Mouse (Mus musculus) intestine, embryonic 14.5 days (tissue): ENCODE data around the gene Mcl1. TPM values are rescaled to one million over a fixed set of nuclear protein-coding genes. Genes with fewer than 3 reads are reported as not detected.
"Not testable (repeated sequence)": the region's sequence is repeated elsewhere in the genome, so short reads cannot be mapped to it uniquely, and the experiment has no call there.

Source experiments
- ATAC-seq: fragments of 200-750 bp; cut with Nextera tagmentation; replicated peaks from 2 replicates; pipeline ENCODE4 v1.8.0; 2017; ENCODE audit warnings: low read depth, moderate number of reproducible peaks, moderate TSS enrichment, moderate library complexity; ENCODE audit not compliant: low FRiP score, low TSS enrichment
- DNase-seq: peaks from one replicate; pipeline ENCODE4 v3.0.0-alpha.2; 2018; ENCODE audit warnings: low spot score
- H3K27ac ChIP-seq: fragments of 300-500 bp; sonication (generic); 2 replicates; pipeline ENCODE4 v1.5.1; 2014; ENCODE audit warnings: low read depth, mild to moderate bottlenecking, control low read depth
- H3K27me3 ChIP-seq: fragments of 300-500 bp; sonication (generic); replicated peaks from 2 replicates; pipeline ENCODE4 v1.6.1; 2014; ENCODE audit warnings: low read length, control low read depth; ENCODE audit not compliant: control insufficient read depth, insufficient read depth
- H3K36me3 ChIP-seq: fragments of 300-500 bp; sonication (generic); 2 replicates; pipeline ENCODE4 v1.6.1; 2014; ENCODE audit warnings: low read length, control low read depth; ENCODE audit not compliant: control insufficient read depth, insufficient read depth
- H3K4me1 ChIP-seq: fragments of 300-500 bp; sonication (generic); replicated peaks from 2 replicates; pipeline ENCODE4 v1.6.1; 2014; ENCODE audit warnings: low read length, control low read depth, mixed read lengths; ENCODE audit not compliant: control insufficient read depth, insufficient read depth
- H3K4me2 ChIP-seq: fragments of 300-500 bp; sonication (generic); 2 replicates; pipeline ENCODE4 v1.6.1; 2014; ENCODE audit warnings: low read length
- H3K4me3 ChIP-seq: fragments of 300-500 bp; sonication (generic); 2 replicates; pipeline ENCODE4 v1.5.1; 2014; ENCODE audit warnings: low read depth, low read length, control low read depth, mixed read lengths
- H3K9ac ChIP-seq: fragments of 300-500 bp; sonication (generic); 2 replicates; pipeline ENCODE4 v1.6.1; 2014; ENCODE audit warnings: mild to moderate bottlenecking, low read length
- H3K9me3 ChIP-seq: fragments of 300-500 bp; sonication (generic); 2 replicates; pipeline ENCODE4 v1.6.1; 2016; ENCODE audit warnings: low read length, control low read depth; ENCODE audit not compliant: control insufficient read depth
- WGBS: fragments of 180-500 bp; shearing (Covaris S2); extraction: QIAGEN DNeasy Blood & Tissue Kit; methylation state at CpG from one replicate; pipeline ENCODE4 v1.1.7; 2014; 5-methylcytosine and 5-hydroxymethylcytosine counted together
- polyA plus RNA-seq: library from polyadenylated mRNA; unstranded; fragments of >200 nt; fragmentation: Nextera tagmentation; extraction: Ambion mirVana; gene quantifications from 2 replicates; pipeline ENCODE4 v1.2.1, GENCODE M21; 2014

Mcl1 gene
- polyA plus RNA-seq, 1 experiment from 2014 or later, result 57.5 TPM

DNA sequence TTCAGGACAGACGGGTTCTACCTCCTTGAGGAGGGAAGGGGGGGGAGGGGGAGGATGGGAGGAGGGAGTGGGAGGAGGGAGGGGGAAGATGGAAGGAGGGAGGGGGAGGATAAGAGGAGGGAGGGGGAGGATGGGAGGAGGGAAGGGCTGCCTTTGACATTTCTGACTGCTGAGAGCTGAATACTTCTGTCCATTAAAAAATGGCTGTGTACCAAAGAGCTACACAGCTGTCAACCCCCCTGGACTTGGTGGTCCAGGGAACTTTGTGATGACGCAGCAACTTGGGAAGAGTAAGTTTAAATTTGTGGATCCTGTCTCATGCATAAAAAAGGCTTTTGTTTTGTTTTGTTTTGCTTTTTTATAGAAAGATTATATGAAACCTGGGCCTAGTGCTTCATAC lies 31.4 kb downstream of the Mcl1 start:
- Histone ChIP-seq H3K27ac (no peak overlapping the region), H3K4me2 (peak overlapping the region; percentile 18; the same call in 1 of the 2 replicates), H3K9me3 (no peaks in the 10 kb centered on the region), H3K4me1 (peaks cover 29% of the 10 kb centered on the region), H3K9ac (no peak overlapping the region), H3K27me3 (no peaks in the 10 kb centered on the region), H3K4me3 (no peak overlapping the region), H3K36me3 (no peaks in the 10 kb centered on the region)
- 27% methylated on average over 2 of the region's 2 CpGs for WGBS
- ATAC-seq (no peak), DNase-seq (no peak)

GRCm38 (mm10) chr3:95690552-95690951 lies 32.0 kb downstream of the Mcl1 start:
- H3K4me1 ChIP-seq, result peaks cover 29% of the 10 kb centered on the region
- H3K36me3 ChIP-seq, H3K9ac ChIP-seq, H3K9me3 ChIP-seq, H3K4me2 ChIP-seq, ATAC-seq, H3K27ac ChIP-seq, H3K4me3 ChIP-seq, DNase-seq, H3K27me3 ChIP-seq: not testable (repeated sequence)
- WGBS, result 93% methylated on average over 2 of the region's 2 CpGs

DNA sequence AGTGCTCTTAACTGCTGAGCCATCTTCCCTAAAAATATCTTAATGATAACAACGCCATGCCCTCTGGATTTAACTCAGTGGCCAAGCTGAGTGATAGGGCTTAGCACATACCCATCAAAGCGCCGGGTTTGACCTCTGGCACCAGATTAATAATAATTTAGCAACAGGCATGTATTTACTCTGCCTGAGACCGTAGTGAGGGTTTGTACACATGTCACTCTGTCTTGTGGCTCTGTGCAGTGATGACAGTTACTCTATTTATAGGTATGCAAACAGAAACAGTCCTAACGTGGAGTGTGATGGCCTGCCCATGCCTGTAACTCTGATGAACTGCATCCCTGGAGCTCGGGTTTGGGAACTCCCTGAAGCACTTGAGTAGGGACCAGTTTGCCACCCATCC lies 34.1 kb downstream of the Mcl1 start:
- H3K4me3 ChIP-seq, result no peak overlapping the region
- H3K4me1 ChIP-seq, result peaks cover 22% of the 10 kb centered on the region
- no peak overlapping the region for H3K27ac ChIP-seq
- WGBS, result 72% methylated on average over 6 of the region's 6 CpGs
- ATAC-seq (no peak), DNase-seq (no peak)
- H3K9ac ChIP-seq, result no peak overlapping the region
- no peaks in the 10 kb centered on the region for H3K9me3 ChIP-seq
- H3K27me3 ChIP-seq, result no peaks in the 10 kb centered on the region
- no peak overlapping the region for H3K4me2 ChIP-seq
- no peaks in the 10 kb centered on the region for H3K36me3 ChIP-seq

- Histone ChIP-seq H3K27me3 (no peaks in the 10 kb centered on the region), H3K4me2 (no peak overlapping the region), H3K9ac (no peak overlapping the region), H3K4me3 (no peak overlapping the region), H3K36me3 (no peaks in the 10 kb centered on the region), H3K9me3 (no peaks in the 10 kb centered on the region), H3K4me1 (peaks cover 17% of the 10 kb centered on the region), H3K27ac (no peak overlapping the region)
- WGBS, result 64% methylated on average over 11 of the region's 11 CpGs
- DNase-seq (no peak), ATAC-seq (no peak)
Measured at GRCm38 (mm10) chr3:95693821-95694807, 35.5 kb downstream of the Mcl1 start.

GRCm38 (mm10) chr3:95694808-95695703 lies 36.5 kb downstream of the Mcl1 start:
- Histone ChIP-seq H3K9ac (no peak overlapping the region), H3K27me3 (no peaks in the 10 kb centered on the region), H3K36me3 (no peaks in the 10 kb centered on the region), H3K4me1 (peaks cover 15% of the 10 kb centered on the region), H3K9me3 (no peaks in the 10 kb centered on the region), H3K4me3 (no peak overlapping the region), H3K27ac (no peak overlapping the region), H3K4me2 (no peak overlapping the region)
- no peak for DNase-seq
- ATAC-seq, result no peak
- 86% methylated on average over 11 of the region's 11 CpGs for WGBS

GRCm38 (mm10) chr3:95695796-95696195 lies 37.2 kb downstream of the Mcl1 start:
- DNase-seq (no peak), ATAC-seq (no peak)
- H3K9ac ChIP-seq, result no peak overlapping the region
- no peaks in the 10 kb centered on the region for H3K9me3 ChIP-seq
- H3K4me2 ChIP-seq, result no peak overlapping the region
- no peak overlapping the region for H3K27ac ChIP-seq
- no peaks in the 10 kb centered on the region for H3K27me3 ChIP-seq
- H3K36me3 ChIP-seq, result no peaks in the 10 kb centered on the region
- no peak overlapping the region for H3K4me3 ChIP-seq
- H3K4me1 ChIP-seq, result peaks cover 16% of the 10 kb centered on the region
- WGBS, result 30% methylated on average over 3 of the region's 3 CpGs

DNA sequence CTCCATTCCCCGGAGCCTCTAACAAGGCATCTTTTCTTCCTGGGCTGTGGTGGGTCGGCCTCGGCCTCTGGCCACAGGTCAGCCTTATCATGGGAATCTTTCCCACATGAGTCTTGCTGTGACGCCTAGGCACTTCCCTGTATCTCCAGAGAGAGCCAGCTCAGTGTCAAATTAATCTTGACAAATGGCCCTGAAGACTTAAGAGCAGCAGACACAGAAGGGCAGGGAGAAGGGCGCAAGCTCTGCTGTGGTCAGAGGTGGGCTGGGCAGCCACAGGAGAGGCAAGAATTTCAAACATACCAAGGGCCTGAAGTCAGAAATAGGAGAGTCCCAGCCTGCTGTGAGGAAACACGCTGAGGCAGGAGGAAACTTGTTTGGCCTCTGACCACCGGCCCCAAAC lies 37.8 kb downstream of the Mcl1 start:
- no peaks in the 10 kb centered on the region for H3K9me3 ChIP-seq
- H3K4me3 ChIP-seq, result no peak overlapping the region
- DNase-seq (no peak), ATAC-seq (no peak)
- H3K9ac ChIP-seq, result no peak overlapping the region
- no peaks in the 10 kb centered on the region for H3K36me3 ChIP-seq
- peaks cover 22% of the 10 kb centered on the region for H3K4me1 ChIP-seq
- WGBS, result 8% methylated on average over 7 of the region's 7 CpGs
- no peak overlapping the region; the same call in 1 of the 2 replicates for H3K27ac ChIP-seq
- H3K4me2 ChIP-seq, result no peak overlapping the region
- H3K27me3 ChIP-seq, result no peaks in the 10 kb centered on the region

DNA sequence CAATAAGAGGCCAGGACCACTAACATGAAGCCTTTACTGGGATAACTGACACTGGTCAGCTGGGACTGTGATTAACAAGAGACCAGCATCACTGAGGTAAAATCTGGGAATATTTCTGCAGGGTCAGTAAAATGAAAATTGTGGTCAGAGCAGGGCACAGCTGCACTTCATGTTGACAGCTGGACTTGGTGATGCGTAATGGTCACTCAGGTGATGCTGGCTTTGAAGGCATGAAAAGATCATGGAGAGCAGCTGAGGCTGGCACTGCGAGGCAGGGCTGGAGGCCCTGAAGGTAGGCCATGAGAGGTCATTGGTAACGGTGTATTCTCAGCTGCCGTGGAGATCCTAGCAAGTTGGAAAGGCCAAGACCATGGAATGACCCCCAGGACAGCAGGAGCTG lies 39.7 kb downstream of the Mcl1 start:
- no peak overlapping the region for H3K27ac ChIP-seq
- no peak for ATAC-seq
- 91% methylated on average over 4 of the region's 4 CpGs for WGBS

More for the DNA sequence above, 39.7 kb downstream of the Mcl1 start:
- no peak overlapping the region for H3K9ac ChIP-seq
- no peaks in the 10 kb centered on the region for H3K27me3 ChIP-seq
- H3K36me3 ChIP-seq, result no peaks in the 10 kb centered on the region
- H3K4me1 ChIP-seq, result peaks cover 27% of the 10 kb centered on the region
- no peaks in the 10 kb centered on the region for H3K9me3 ChIP-seq
- H3K4me2 ChIP-seq, result no peak overlapping the region
- H3K4me3 ChIP-seq, result no peak overlapping the region
- DNase-seq, result no peak
